ENCODE assay signal across 9 mouse cellular contexts in genomic region chr1:68046551-68046970, GRCm38 (mm10).
DNase-seq lines count a peak whose midpoint lies in the region; ATAC-seq lines count a peak whose summit lies in the region.
"Had no signal": no experiment of that assay in that cellular context is flagged by ENCODE, and none has a peak within 500 bp of the region (broad histone marks: within the 10 kb centered on the region; RNA-seq: fewer than 3 reads in every experiment).

No protein-coding gene starts in this region.

- H3K4me3 ChIP-seq in heart, embryonic 12.5 days = peak overlapping the region; percentile 42
- peak overlapping the region; percentile 25; the same call in 1 of the 2 replicates for H3K4me3 ChIP-seq in hindbrain, embryonic 11.5 days (ENCODE audit: low read depth, low read length)
- H3K4me3 ChIP-seq: erythroblast, embryonic 14.5 days had no signal

- no peak overlapping the region for H3K9ac ChIP-seq in heart, embryonic 12.5 days
- peak overlapping the region; percentile 23; the same call in 1 of the 2 replicates for H3K9ac ChIP-seq in hindbrain, embryonic 11.5 days (ENCODE audit: low read depth, low read length)

- H3K36me3 ChIP-seq in heart, embryonic 12.5 days = peaks cover 3% of the 10 kb centered on the region; the same call in 1 of the 2 replicates
- no peaks in the 10 kb centered on the region for H3K36me3 ChIP-seq in hindbrain, embryonic 11.5 days (ENCODE audit: control insufficient read depth, insufficient read depth, low read length)

- intact Hi-C loops in heart, postnatal 25 days (cut with DNase I) = no loop called here

- H3K4me2 ChIP-seq in heart, embryonic 12.5 days = peak overlapping the region; percentile 61
- H3K4me2 ChIP-seq in hindbrain, embryonic 11.5 days (replicated peaks; ENCODE audit: low read depth, low read length) = peak overlapping the region; percentile 29

- no peak for DNase-seq in heart, postnatal 25 days (ENCODE audit: low spot score)
- peak; percentile 22 to 57 for DNase-seq in cerebellum, postnatal 25 days
- DNase-seq in hindbrain, embryonic 11.5 days (ENCODE audit: low spot score) = peak; percentile 56
- peak; percentile 47 for DNase-seq in mesoderm, embryonic 11.5 days (ENCODE audit: low read depth, low spot score)
- no peak for DNase-seq in ovary, postnatal 10 days (ENCODE audit: low spot score)
- no peak for DNase-seq in kidney, postnatal 10 days
- no peak for DNase-seq in lung, postnatal 36 days

- no peaks in the 10 kb centered on the region for H3K4me1 ChIP-seq in heart, embryonic 12.5 days (replicated peaks)
- no peaks in the 10 kb centered on the region for H3K4me1 ChIP-seq in hindbrain, embryonic 11.5 days (replicated peaks; ENCODE audit: control insufficient read depth, insufficient read depth, low read length)

- no peak for ATAC-seq in heart, embryonic 12.5 days (ENCODE audit: insufficient number of reproducible peaks, low FRiP score)
- peak; percentile 81 for ATAC-seq in hindbrain, embryonic 11.5 days (ENCODE audit: low FRiP score)

- no peaks in the 10 kb centered on the region for H3K27me3 ChIP-seq in heart, embryonic 12.5 days (replicated peaks)
- no peaks in the 10 kb centered on the region for H3K27me3 ChIP-seq in hindbrain, embryonic 11.5 days (ENCODE audit: control insufficient read depth, insufficient read depth, low read length)

- no peak overlapping the region for H3K27ac ChIP-seq in heart, embryonic 12.5 days (ENCODE audit: poor library complexity, severe bottlenecking)
- peak overlapping the region; percentile 71 for H3K27ac ChIP-seq in hindbrain, embryonic 11.5 days (ENCODE audit: low read depth, low read length)

- 9% methylated on average over 7 of the region's 7 CpGs for WGBS in heart, embryonic 12.5 days
- 3% methylated on average over 7 of the region's 7 CpGs for WGBS in hindbrain, embryonic 11.5 days

- H3K9me3 ChIP-seq in heart, embryonic 12.5 days (replicated peaks) = no peaks in the 10 kb centered on the region
- H3K9me3 ChIP-seq in hindbrain, embryonic 11.5 days (ENCODE audit: control insufficient read depth, low read length) = no peaks in the 10 kb centered on the region

Comparison
In these comparisons a context has a peak if more than half of its experiments do, and no peak if none do; other contexts are left out.
1. DNase-seq: peak in cerebellum, postnatal 25 days (2 of 2), hindbrain, embryonic 11.5 days (single experiment) and mesoderm, embryonic 11.5 days (single experiment); none in heart, postnatal 25 days (single experiment), ovary, postnatal 10 days (single experiment), kidney, postnatal 10 days (single experiment) and lung, postnatal 36 days (single experiment).